Mouse (Mus musculus): ENCODE results near the gene Pde6c. TPM values are rescaled to one million over a fixed set of nuclear protein-coding genes. Genes with fewer than 3 reads are reported as not detected.

The Pde6c gene
- not detected in 2 replicates for polyA plus RNA-seq (2014; fragmentation: Nextera tagmentation; extraction: Ambion mirVana)

- H3K9ac ChIP-seq (replicated peaks; ENCODE audit: low read depth, low read length), result no peak within 1 kb of the TSS
- no peak for ATAC-seq (ENCODE audit: low read depth)
- WGBS, result 85% methylated on average over 6 of the region's 6 CpGs
Measured at GRCm38 (mm10) chr19:38132481-38132880, at the start of gene Pde6c. TSS of gene Pde6c (plus strand) at chr19:38132781.

GRCm38 (mm10) chr19:38082931-38083525 is 49.6 kb upstream of the Pde6c start:
- H3K4me3 ChIP-seq (ENCODE audit: low read depth, low read length), result no peak overlapping the region
- no peak overlapping the region for H3K27ac ChIP-seq (ENCODE audit: low read depth, low read length)
- H3K27me3 ChIP-seq (ENCODE audit: control insufficient read depth, insufficient read depth, low read length), result no peaks in the 10 kb centered on the region
- 66% methylated on average over 5 of the region's 5 CpGs for WGBS
- no peak for ATAC-seq (ENCODE audit: low read depth)
- no peaks in the 10 kb centered on the region for H3K36me3 ChIP-seq (ENCODE audit: control insufficient read depth, insufficient read depth, low read length)
- no peaks in the 10 kb centered on the region for H3K4me1 ChIP-seq (ENCODE audit: control insufficient read depth, insufficient read depth, low read length)
- no peak overlapping the region for H3K9ac ChIP-seq (replicated peaks; ENCODE audit: low read depth, low read length)
- H3K4me2 ChIP-seq (ENCODE audit: low read depth, low read length), result no peak overlapping the region
- no peaks in the 10 kb centered on the region for H3K9me3 ChIP-seq (ENCODE audit: control insufficient read depth, low read length)

More at GRCm38 (mm10) chr19:38132481-38132880, at the start of gene Pde6c:
- Histone ChIP-seq H3K9me3 (ENCODE audit: control insufficient read depth, low read length) (no peaks in the 10 kb centered on the region), H3K27me3 (ENCODE audit: control insufficient read depth, insufficient read depth, low read length) (no peaks in the 10 kb centered on the region), H3K4me3 (ENCODE audit: low read depth, low read length) (no peak within 1 kb of the TSS), H3K4me2 (ENCODE audit: low read depth, low read length) (no peak within 1 kb of the TSS), H3K27ac (ENCODE audit: low read depth, low read length) (no peak within 1 kb of the TSS), H3K36me3 (ENCODE audit: control insufficient read depth, insufficient read depth, low read length) (no peaks in the 10 kb centered on the region), H3K4me1 (ENCODE audit: control insufficient read depth, insufficient read depth, low read length) (no peaks in the 10 kb centered on the region)

- no peaks in the 10 kb centered on the region for H3K36me3 ChIP-seq (ENCODE audit: control insufficient read depth, insufficient read depth, low read length)
- 93% methylated on average over 4 of the region's 4 CpGs for WGBS
- no peak overlapping the region for H3K9ac ChIP-seq (replicated peaks; ENCODE audit: low read depth, low read length)
- H3K4me2 ChIP-seq (ENCODE audit: low read depth, low read length), result no peak overlapping the region
- no peaks in the 10 kb centered on the region for H3K27me3 ChIP-seq (ENCODE audit: control insufficient read depth, insufficient read depth, low read length)
- no peak for ATAC-seq (ENCODE audit: low read depth)
- no peaks in the 10 kb centered on the region for H3K9me3 ChIP-seq (ENCODE audit: control insufficient read depth, low read length)
- no peaks in the 10 kb centered on the region for H3K4me1 ChIP-seq (ENCODE audit: control insufficient read depth, insufficient read depth, low read length)
- H3K27ac ChIP-seq (ENCODE audit: low read depth, low read length), result no peak overlapping the region
- H3K4me3 ChIP-seq (ENCODE audit: low read depth, low read length), result no peak overlapping the region
Measured at GRCm38 (mm10) chr19:38085841-38086240, 46.7 kb upstream of the Pde6c start.

DNA sequence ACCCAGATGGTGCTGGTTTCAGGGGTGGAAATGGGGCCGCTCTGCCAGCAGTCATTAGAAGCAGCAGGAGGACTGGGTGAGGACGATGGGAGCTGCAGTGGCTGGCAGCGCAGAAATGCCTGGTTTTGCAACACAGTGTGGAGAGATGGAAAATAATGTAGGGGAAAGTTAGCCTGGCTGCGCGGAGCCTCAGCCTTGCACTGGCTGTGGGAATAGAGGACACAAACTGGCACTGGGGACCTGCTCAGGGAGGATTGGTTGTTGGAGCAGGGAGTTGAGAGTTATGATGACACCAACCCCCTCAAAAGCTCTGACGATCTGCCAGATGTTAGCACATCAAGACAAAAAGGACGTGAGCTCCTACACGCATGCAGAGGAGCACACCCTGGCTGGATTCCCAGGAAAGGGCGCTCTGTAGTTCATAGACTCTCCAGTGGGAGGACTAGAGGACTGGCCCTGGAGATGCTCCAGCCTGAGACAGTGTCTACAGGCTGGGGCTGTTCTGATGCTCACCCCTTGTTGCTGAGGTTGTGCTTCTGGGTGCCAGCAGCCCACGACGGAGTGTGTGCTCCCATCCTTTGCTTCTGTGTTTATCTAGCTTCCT is 45.5 kb upstream of the Pde6c start:
- H3K36me3 ChIP-seq (ENCODE audit: control insufficient read depth, insufficient read depth, low read length), result no peaks in the 10 kb centered on the region
- no peaks in the 10 kb centered on the region for H3K9me3 ChIP-seq (ENCODE audit: control insufficient read depth, low read length)
- ATAC-seq (ENCODE audit: low read depth), result peak; percentile 70; the same call in 1 of the 2 replicates
- no peak overlapping the region for H3K4me2 ChIP-seq (ENCODE audit: low read depth, low read length)
- no peak overlapping the region for H3K4me3 ChIP-seq (ENCODE audit: low read depth, low read length)
- no peak overlapping the region for H3K9ac ChIP-seq (replicated peaks; ENCODE audit: low read depth, low read length)
- H3K27me3 ChIP-seq (ENCODE audit: control insufficient read depth, insufficient read depth, low read length), result no peaks in the 10 kb centered on the region
- 53% methylated on average over 11 of the region's 11 CpGs for WGBS
- no peak overlapping the region for H3K27ac ChIP-seq (ENCODE audit: low read depth, low read length)
- no peaks in the 10 kb centered on the region for H3K4me1 ChIP-seq (ENCODE audit: control insufficient read depth, insufficient read depth, low read length)

DNA sequence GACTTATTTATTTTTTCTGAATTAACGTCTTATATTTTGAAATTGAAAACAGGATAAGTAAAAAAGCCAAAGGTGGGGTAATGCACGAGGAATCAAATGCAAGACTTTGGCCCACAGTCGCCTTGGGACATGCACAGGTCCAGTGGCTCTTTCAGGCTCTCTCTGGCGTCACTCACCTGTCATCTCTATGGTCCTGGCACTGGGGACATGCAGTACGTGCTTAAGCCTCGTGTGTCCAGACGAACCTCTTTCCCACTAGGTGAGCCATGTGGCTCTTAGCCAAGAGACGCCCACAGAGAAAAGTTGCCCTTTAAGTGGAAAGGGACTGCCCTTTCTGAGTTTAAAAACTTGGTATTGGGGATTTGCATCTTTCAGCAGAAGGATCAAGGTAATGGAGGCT is 43.2 kb upstream of the Pde6c start:
- H3K36me3 ChIP-seq (ENCODE audit: control insufficient read depth, insufficient read depth, low read length), result no peaks in the 10 kb centered on the region
- no peak for ATAC-seq (ENCODE audit: low read depth)
- no peak overlapping the region for H3K9ac ChIP-seq (replicated peaks; ENCODE audit: low read depth, low read length)
- 85% methylated on average over 8 of the region's 8 CpGs for WGBS
- no peaks in the 10 kb centered on the region for H3K9me3 ChIP-seq (ENCODE audit: control insufficient read depth, low read length)
- no peaks in the 10 kb centered on the region for H3K4me1 ChIP-seq (ENCODE audit: control insufficient read depth, insufficient read depth, low read length)
- H3K27me3 ChIP-seq (ENCODE audit: control insufficient read depth, insufficient read depth, low read length), result no peaks in the 10 kb centered on the region
- no peak overlapping the region for H3K4me3 ChIP-seq (ENCODE audit: low read depth, low read length)
- no peak overlapping the region for H3K27ac ChIP-seq (ENCODE audit: low read depth, low read length)
- H3K4me2 ChIP-seq (ENCODE audit: low read depth, low read length), result no peak overlapping the region

GRCm38 (mm10) chr19:38091512-38091985 is 41.0 kb upstream of the Pde6c start:
- H3K4me1 ChIP-seq (ENCODE audit: control insufficient read depth, insufficient read depth, low read length), result no peaks in the 10 kb centered on the region
- no peaks in the 10 kb centered on the region for H3K36me3 ChIP-seq (ENCODE audit: control insufficient read depth, insufficient read depth, low read length)
- H3K4me3 ChIP-seq (ENCODE audit: low read depth, low read length), result no peak overlapping the region
- H3K27me3 ChIP-seq (ENCODE audit: control insufficient read depth, insufficient read depth, low read length), result peaks cover 4% of the 10 kb centered on the region
- H3K27ac ChIP-seq (ENCODE audit: low read depth, low read length), result no peak overlapping the region
- no peaks in the 10 kb centered on the region for H3K9me3 ChIP-seq (ENCODE audit: control insufficient read depth, low read length)
- no peak overlapping the region for H3K4me2 ChIP-seq (ENCODE audit: low read depth, low read length)
- ATAC-seq (ENCODE audit: low read depth), result peak; percentile 28; the same call in 1 of the 2 replicates
- 12% methylated on average over 4 of the region's 4 CpGs for WGBS
- no peak overlapping the region for H3K9ac ChIP-seq (replicated peaks; ENCODE audit: low read depth, low read length)

- Histone ChIP-seq H3K27me3 (ENCODE audit: control insufficient read depth, insufficient read depth, low read length) (peaks cover 20% of the 10 kb centered on the region), H3K4me2 (ENCODE audit: low read depth, low read length) (no peak overlapping the region), H3K36me3 (ENCODE audit: control insufficient read depth, insufficient read depth, low read length) (no peaks in the 10 kb centered on the region), H3K9me3 (ENCODE audit: control insufficient read depth, low read length) (no peaks in the 10 kb centered on the region), H3K9ac (replicated peaks; ENCODE audit: low read depth, low read length) (no peak overlapping the region), H3K4me3 (ENCODE audit: low read depth, low read length) (no peak overlapping the region), H3K4me1 (ENCODE audit: control insufficient read depth, insufficient read depth, low read length) (no peaks in the 10 kb centered on the region), H3K27ac (ENCODE audit: low read depth, low read length) (no peak overlapping the region)
- ATAC-seq (ENCODE audit: low read depth), result no peak
- 9% methylated on average over 4 of the region's 4 CpGs for WGBS
Measured at GRCm38 (mm10) chr19:38096231-38096630, 36.4 kb upstream of the Pde6c start.

GRCm38 (mm10) chr19:38096858-38097758 is 35.5 kb upstream of the Pde6c start, which contains the start of gene Ffar4:
TSS of gene Ffar4 (plus strand) at chr19:38097071.
- Histone ChIP-seq H3K9me3 (ENCODE audit: control insufficient read depth, low read length) (no peaks in the 10 kb centered on the region), H3K4me1 (ENCODE audit: control insufficient read depth, insufficient read depth, low read length) (no peaks in the 10 kb centered on the region), H3K27ac (ENCODE audit: low read depth, low read length) (no peak within 1 kb of the TSS), H3K36me3 (ENCODE audit: control insufficient read depth, insufficient read depth, low read length) (no peaks in the 10 kb centered on the region), H3K4me3 (ENCODE audit: low read depth, low read length) (peak within 1 kb of the TSS; percentile 29), H3K4me2 (ENCODE audit: low read depth, low read length) (peak within 1 kb of the TSS; percentile 55), H3K9ac (replicated peaks; ENCODE audit: low read depth, low read length) (no peak within 1 kb of the TSS), H3K27me3 (ENCODE audit: control insufficient read depth, insufficient read depth, low read length) (peaks cover 20% of the 10 kb centered on the region)
- under 1% methylated on average over 77 of the region's 77 CpGs for WGBS
- peak; percentile 49; the same call in 1 of the 2 replicates for ATAC-seq (ENCODE audit: low read depth)
